Mouse (Mus musculus) cerebral cortex, adult 2 months (tissue): ENCODE results near the gene Slc6a6.

Experiments
- WGBS: fragments of 180-500 bp; shearing (Covaris S2); methylation state at CpG from one replicate; pipeline ENCODE4 v1.1.7; 2018; 5-methylcytosine and 5-hydroxymethylcytosine counted together

Slc6a6 gene

DNA sequence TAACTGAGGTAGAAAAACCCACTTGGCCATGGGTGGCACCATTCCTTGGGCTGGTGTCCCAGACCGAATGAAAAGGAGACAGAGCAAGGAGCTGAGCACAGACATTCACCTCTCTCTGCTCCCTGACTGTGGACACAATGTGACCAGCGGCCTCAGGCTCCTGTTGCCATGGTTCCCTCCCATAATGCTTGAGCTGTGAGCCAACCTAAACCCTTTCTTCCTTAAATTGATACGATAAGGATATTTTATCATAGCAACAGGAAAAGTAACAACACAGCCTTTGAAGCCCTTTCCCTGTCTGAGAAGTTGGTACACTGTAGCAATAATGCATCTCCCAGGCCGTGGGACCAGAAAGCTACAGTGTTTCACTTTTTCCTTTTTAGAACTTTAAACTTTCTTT lies 14.6 kb upstream of the Slc6a6 start:
- 68% methylated on average over 4 of the region's 4 CpGs for WGBS

DNA sequence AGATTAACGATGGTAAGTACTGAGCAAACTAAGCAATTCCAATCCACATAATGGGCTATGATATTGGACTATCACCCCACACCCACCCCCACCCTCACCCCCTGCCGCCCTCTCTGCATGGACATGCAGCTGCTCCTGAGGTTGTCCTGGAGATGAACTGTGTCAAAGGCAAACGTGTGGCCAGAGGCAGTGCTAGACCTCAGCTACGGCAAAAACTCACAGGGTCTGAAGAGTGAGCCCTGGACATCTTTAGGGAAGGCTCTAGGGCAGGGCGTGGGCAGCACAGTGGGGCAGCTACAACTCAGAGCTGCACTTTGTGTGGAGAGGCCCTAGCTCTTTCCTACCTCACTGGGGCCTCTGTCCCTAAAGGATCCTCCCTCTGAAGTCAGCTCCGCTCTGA lies 13.6 kb upstream of the Slc6a6 start:
- 83% methylated on average over 6 of the region's 6 CpGs for WGBS

DNA sequence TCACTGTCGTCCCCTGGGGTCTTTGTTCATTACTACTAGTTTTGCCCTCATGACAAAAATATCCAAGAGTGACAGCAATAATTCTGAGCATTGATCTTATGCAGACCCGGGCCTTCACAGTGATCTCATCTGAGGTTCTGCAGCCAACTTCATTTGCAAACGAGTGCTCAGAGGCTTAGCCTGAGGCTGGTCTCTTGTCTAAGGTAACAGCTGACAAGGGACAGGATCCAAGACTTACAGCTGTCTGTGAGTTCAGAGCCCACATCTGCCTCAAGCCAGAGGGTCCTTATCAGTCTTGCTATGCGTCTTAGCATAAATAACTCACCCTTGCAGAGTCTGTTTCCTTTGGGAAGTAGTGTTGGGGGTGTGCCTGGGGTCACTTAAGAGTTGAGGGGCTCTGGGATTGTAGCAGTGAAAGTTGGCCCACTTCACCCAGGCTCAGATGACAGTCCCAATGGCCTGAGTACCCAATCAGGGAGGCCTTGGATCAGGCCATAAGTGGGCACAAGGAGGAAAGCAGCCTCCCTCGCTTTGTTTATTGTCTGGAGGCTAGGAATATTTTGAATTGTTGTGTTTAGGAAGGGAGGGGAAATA lies 9.0 kb upstream of the Slc6a6 start:
- 65% methylated on average over 5 of the region's 5 CpGs for WGBS

DNA sequence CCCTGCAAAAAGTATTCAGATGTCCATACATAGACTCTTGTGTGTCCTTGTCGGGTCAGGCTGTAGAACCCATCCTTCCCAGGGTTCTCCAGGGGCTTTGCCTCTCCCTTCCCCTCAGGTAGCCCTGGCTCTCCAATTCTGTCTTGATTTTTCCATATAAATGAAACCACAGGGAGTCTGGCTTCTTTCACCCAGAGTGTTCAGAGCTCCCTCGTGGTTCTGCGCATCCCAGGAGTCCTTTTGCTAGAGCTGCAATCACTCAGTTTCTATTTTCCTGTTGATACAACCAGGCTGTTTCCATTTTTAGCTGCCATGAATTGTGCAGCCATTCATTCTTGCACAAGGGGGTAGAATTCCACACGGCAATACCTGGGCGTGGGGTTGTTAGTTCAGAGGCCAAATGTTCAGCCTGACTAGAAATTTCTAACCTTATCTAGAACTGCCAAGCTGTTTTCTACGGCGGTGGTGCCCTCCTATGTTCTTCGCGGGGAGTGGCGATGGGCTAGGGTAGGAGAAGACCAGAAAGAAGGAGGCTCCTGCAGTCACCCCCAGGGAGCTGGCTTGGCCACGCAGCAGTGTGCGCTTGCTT lies 5.3 kb upstream of the Slc6a6 start:
- WGBS, result 45% methylated on average over 12 of the region's 12 CpGs

DNA sequence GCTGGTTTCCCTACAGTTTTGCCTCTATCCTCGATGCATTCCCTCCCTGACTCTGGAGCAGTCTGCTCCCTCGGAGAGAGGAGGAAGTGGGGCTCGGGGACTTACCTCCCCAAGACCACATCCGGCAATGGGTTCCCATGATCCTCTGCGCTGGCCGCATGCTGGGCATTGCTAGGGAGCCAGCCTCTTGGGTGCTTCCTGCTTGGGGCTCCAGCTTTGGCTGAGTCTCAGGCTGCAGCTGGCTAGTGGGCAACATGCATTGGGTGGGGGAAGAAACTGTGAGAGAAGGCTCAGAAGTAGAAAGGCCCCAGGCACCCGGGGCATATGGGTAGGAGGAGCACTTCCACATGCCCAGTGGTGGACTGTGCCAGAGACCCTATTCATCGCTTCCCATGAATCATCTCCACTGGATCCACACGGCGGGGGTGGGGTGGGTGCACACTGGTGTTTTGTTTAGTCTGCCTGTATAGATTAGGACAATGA lies 4.7 kb upstream of the Slc6a6 start:
- 30% methylated on average over 10 of the region's 10 CpGs for WGBS

DNA sequence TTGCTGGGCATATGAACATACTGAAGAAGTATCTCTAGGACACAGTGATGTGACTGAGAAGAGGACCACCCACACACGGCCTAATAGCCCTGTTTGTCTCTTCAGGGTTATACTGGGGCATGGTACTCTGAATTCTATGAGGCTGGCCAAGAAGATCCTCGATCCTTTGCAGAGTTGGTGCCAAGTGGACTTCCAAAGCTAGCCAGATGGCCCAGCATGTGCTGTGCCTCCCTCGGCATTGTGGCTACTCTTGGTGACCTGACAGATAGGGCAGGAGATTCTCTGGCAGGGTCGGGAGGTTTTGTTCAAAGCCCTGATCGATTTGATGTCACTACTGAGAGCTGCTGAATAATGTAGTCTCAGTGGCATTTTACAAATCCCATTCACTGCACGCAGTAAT lies 4.1 kb upstream of the Slc6a6 start:
- WGBS, result 58% methylated on average over 6 of the region's 6 CpGs

DNA sequence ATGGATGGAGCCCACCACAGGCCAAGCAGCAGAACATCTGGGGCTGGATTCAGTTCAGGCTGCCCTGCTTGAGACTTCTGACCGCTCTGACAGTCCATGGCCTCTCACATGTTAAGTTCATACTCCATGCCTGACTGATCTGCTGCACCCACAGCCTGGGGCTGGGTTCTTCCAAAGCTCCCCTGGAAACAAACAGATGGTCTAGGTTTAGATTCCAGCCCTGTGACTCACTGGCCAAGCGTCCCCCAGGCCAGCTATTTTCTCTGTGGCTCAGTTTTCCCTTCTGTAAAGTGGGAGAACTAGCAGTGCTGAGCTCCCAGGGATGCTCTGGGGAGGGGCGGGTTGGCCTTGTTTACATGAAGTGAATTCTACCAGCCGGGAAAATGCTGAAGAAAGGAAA lies 2.0 kb upstream of the Slc6a6 start:
- 85% methylated on average over 4 of the region's 4 CpGs for WGBS

DNA sequence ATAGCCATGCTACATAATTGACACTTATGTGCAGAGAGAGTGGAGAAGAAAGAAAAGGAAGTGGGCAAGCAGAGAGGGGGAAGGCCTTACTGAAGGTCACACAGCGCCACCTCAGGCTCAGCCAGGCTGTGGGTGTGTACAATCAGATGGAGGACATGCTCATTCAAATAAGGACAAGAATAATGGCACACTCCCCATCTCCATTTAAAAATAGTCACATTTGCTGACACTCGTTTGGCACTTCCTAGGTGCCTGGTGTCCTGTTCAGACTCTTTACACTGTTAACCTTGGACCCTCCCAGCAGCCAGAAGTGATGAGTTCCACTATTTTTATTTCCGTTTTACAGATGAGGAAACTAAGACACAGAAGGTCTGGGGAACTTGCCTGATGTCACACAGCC lies 732 bp upstream of the Slc6a6 start:
- WGBS, result 55% methylated on average over 3 of the region's 3 CpGs

DNA sequence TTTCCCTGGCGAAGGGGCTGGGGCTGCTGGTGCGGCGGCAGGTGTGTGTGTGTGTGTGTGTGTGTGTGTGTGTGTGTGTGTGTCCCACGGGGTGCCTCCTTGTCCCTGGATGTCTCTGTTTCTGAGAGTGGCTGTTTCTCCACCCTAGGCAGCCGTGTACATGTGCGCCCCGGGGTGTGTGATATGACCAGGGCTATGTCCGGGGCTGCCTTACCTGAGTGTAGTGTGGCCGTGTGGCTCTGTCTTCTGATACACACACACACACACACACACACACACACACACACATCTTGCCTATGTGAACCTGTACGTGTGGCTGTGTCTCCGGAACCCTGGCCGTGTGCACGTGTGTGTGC lies 599 bp downstream of the Slc6a6 start:
- 5% methylated on average over 13 of the region's 13 CpGs for WGBS

DNA sequence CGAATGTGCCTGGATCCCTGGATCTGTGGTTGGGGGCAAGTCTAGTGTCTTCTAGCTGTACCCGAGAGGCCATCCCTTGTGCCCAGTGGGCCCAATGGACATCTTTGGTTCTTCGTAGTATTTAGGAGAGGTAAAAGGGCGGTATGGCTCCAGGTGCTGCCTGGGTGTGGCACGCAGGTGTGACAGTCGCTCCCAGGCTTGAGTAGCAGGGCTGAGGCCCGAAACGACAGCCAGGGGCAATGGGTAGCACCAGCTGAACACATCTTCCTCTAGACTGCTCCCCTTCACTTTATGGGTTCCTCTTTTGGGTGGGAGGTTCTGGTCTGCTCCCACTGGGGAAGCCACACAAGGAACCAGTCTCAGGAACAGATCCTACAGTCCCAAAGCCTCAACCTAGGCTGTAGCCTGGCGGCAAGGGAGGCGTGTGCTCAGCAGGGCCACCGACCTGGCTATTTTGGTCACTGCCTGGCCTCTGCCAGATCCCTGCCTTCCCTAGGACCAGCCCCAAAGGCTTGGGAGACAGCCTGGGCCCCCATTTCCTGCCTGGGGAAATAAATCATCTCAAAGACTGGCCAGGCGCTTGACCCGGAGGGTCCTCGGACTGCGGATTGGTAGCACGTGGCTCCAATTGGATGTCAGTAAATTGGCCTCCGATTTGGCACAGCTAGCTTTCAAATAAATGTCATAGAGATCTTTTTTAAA lies 1.1 kb downstream of the Slc6a6 start:
- 9% methylated on average over 17 of the region's 17 CpGs for WGBS

DNA sequence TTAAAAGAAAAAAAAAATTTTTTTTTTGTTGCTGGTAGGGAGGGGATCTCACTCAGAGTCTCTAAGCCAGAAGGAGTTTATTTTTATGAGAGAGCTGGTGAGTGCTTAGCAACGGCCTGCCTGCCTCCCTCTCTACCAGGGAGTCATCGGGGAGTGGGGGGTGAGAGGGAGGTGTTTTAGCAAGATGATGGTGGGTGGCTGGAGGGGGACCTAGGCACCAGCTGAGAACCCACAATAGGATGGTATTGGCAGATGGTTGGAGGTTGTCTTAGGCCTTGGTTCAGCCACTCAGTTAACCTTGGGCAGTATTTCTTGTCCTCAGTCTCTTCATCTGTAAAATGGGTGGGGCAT lies 1.7 kb downstream of the Slc6a6 start:
- 8% methylated on average over 2 of the region's 2 CpGs for WGBS

DNA sequence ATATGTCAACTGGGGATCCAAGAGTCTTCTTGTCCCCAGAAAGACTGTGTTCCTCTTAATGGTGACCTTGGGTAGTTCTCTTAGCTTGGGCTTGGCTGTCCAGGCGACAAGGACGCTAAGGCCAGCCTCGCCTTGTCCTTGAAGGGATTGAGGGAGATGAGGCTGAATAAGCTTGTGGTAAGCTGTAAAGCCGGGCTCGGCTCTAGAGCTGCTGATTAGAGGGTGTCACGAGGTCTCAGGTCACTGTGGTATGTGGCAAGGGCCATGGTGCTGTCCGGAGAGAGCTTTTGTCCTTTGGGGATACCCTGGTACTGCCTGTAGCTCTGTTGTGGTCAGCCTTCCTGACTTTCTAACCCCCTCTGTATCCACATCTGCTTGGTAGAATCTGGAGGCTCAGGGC lies 2.0 kb downstream of the Slc6a6 start:
- 36% methylated on average over 7 of the region's 7 CpGs for WGBS

DNA sequence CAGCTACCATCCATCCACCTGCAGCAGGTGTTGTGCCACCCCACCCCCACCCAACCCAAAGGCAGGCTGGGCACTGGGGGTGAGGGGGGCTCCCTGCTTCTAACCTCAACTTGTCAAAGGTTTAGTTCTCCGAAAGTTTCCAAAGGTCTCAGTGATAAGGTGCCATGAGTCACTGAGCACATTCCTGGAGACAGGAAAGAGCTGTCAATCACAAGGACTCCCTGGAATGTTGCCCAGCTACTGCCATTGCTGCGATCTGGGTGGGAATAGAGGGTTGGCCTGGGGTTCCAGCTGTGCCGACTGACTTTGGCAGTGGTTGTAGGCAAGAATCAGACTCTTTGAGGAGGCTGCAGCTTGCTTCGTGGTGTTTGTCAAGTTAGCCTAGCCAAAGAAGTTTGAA lies 2.7 kb downstream of the Slc6a6 start:
- WGBS, result 13% methylated on average over 4 of the region's 4 CpGs

DNA sequence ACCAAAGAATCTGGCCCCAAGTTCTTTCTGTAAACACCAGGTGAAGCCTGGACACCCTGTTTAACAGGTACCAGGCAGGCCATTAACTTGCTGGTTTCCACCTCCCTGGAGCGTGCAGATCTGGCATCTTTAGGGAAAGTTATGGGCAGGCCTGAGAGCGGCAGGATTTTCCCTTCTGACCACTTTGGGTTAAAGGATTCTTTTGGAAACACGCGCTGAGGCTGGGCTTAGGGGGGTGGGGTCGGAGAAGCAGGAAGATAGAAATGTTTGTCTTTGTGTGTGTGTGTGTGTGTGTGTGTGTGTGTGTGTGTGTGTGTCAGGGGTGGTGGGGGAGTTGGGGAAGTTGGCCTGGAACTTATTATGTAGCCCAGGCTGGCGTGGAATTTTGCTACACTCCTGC lies 4.2 kb downstream of the Slc6a6 start:
- 33% methylated on average over 6 of the region's 6 CpGs for WGBS

DNA sequence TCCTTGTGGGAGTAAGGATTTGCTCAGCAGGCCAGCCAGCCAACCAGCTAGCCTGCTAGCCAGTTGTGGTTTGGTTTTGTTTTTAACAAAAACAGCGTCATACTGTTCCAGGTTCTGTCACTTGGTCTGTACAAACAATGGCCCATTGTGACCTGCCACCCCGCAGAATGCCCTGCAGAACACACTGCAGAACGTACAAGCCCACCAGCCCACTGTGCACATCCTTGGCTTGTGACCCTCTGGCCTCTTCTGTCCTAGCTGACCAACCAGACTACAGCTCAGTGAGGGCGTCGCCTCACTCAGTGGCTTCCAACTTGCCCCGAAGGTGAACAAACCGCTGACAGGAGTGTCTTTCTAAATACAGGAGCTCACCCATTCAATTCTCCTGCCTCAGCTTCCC lies 6.4 kb downstream of the Slc6a6 start:
- WGBS, result 50% methylated on average over 7 of the region's 7 CpGs

DNA sequence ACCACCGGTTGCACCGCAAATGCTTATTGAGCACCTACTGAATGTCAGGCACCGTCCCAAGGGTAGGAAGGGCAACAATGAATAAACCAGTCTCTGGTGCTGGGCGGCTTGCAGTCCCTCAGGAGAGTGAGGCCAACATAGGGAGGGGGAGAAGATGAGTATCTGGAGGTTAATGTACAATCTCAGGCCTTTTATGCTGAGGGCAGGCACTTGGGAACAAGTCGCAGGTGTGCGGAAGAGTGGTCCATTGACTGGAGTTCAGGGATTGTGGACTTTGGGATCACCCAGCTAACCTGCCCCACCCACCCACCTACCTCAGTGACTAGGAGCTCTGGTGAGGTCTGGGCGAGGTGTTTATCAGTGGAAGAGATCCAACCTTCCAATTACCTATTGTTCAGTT lies 6.8 kb downstream of the Slc6a6 start:
- WGBS, result 67% methylated on average over 7 of the region's 7 CpGs

DNA sequence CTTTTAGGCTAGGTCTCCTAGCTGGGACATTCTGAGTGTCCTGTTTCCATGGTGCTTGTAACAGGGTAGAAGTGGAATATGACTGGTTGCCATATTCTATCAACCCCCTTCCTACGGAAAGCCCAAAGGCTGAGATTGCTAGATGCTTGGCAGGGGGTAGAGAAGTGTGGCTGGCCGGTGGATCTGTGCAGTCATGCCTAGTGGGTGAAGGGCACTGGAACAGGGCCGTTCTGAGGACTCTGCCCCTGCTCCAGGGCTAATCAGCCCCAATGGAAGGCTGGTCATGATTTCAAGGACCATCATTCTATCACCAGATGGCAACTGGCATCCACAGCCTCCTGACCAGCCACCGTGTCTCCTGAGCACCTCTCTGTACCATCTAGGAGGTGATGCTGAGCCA lies 7.7 kb downstream of the Slc6a6 start:
- 47% methylated on average over 4 of the region's 4 CpGs for WGBS

DNA sequence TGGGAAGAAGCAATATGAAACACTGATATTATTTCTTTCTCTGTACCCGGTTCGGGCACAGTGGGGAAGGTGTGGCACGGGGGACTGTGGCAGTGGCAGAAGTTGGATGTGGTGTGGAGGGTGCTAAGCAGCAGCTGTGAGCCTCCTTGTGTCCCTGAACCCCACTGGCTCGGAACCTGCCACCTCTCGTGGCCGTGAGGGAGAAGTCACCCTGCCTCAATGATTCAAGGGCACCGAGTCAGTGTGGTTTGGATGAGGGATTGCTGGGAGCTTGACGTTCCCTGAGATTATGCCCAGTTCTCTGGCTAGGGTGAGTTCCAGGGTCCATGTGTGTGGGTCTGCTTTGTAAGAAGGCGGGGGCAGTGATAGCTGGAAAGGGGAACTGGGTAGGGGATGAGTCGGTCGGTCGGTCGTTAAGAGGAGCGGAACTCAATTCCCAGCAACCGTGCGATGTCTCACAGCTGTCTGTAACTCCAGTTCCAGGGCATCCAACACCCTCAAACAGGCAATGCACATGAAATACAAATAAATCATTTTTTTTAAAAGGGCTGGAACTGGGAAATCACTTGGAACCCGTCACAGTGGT lies 9.5 kb downstream of the Slc6a6 start:
- 37% methylated on average over 17 of the region's 17 CpGs for whole genome bisulfite sequencing

DNA sequence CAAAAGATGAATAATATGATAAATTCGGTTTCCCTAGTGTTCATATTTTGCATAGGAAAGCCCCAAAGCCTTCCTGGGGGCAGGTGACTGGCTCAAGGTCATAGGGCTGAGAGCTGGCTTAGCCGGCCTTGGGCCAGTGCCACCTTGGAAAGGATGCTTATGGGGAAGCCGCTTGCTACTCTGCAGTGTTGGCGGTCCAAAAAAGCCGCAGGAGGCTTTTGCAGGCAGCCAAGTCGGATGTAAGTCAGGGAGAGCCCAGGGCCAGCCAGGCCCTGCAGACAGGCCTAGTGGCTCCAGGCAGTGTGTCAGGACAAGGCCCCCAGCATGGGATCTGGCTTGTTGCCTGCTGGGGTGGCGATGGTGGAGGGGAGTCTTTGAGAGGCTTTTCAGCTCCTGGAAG lies 10.8 kb downstream of the Slc6a6 start:
- WGBS, result 28% methylated on average over 7 of the region's 7 CpGs

DNA sequence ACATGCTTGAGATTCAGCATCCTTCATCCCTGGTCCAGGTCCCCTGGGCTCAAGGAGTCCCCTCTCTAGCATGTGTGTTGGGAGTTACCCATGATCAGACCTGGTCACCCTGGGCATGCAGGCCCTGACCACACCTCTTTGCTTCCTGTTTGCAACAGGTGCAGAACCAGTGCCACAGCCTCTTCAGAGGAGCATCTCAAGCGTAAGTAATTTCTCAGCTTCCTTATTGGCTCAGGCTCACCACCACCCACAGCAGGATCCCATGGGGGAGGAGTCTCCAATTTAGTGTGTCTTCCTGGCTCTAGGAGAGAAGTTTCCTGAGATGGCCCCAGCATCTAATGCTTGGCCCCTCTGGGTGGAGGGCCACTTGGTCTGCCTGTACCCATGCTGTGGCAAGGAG lies 15.0 kb downstream of the Slc6a6 start:
- WGBS, result 30% methylated on average over 1 of the region's 1 CpGs

DNA sequence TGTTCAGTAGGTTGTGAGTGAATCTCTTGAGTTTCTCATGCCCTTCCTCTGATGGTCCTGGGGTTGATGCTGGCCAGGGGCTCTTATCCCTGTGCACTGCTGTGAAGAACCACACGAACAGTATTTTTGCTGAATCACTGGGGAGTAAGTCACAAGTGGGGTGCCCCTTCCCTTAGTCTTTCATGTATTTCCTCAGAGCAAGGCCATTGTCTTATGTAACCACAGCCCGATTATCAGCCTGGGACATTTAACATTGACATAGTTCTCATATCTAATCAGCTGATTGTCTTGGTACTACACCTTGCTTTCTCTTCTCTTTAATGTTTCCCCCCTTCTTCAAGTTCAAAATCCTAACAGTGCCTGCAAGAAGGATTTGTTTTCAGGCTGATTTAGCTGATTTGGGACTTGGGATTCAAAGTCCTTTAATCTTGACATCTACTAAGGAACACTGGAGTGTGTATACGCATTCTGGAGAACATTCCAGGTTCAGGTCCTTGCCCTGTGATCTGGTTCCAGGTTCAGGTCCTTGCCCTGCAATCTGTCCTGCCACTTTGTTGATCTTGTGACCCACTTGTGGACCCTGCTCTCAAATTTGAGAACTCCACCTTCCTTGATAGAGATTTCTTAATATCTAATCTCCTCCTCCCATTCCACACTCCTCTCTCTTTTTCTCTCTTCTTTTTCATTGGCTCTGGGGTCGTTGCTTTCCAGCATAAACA lies 15.8 kb downstream of the Slc6a6 start:
- WGBS, result 67% methylated on average over 4 of the region's 4 CpGs

DNA sequence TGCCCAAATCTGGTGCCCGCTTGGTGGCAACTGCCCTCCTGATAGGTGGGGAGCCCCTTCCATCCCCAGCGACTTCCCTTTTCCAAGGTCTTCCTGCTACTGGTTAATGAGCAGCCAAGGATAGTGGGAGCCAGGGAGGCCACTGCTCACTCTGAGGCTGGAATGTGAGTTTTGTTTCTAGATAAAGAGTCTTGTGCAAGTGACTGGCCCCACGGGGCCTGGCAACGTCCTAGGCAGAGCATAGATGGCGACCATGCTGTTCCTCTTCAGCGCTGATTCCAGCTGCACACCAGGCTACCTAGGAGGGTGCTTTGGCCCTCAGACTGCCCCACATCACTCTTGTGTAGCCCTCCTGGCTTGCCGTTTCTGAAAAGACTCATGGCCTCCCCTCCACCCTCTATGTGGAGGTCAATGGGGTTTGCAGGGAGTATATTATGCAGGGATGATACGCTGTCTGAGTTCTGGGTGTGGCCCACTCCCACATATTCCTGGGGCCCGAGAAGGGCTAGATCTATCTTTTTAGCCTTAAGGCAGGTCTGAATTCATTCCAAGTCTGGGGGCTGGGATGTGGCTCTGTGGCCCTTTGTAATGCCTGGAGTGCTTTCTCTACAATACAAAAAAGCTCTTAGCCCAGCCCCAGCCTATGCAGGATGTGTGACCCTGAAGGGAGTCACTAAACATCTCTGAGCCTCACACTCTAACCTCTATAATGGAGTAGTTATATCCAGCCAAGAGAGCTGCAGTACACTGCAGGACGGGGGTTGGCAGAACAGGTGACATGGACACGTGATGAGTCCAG lies 17.2 kb downstream of the Slc6a6 start:
- WGBS, result 79% methylated on average over 11 of the region's 11 CpGs
